Mouse (Mus musculus): ENCODE results near the gene Fxn. TPM values are rescaled to one million over a fixed set of nuclear protein-coding genes. Genes with fewer than 3 reads are reported as not detected.

Gene Fxn
- polyA plus RNA-seq, 1 experiment: 29.2 TPM

- Histone ChIP-seq H3K4me1 (ENCODE audit: control insufficient read depth, insufficient read depth, low read length) (peaks cover 4% of the 10 kb centered on the region; the same call in 1 of the 2 replicates), H3K27me3 (replicated peaks; ENCODE audit: control insufficient read depth, insufficient read depth, low read length) (no peaks in the 10 kb centered on the region), H3K27ac (ENCODE audit: insufficient read depth, low read depth, low read length) (no peak overlapping the region), H3K4me3 (ENCODE audit: insufficient read depth, low read depth, low read length) (no peak overlapping the region), H3K36me3 (ENCODE audit: control insufficient read depth, insufficient read depth, low read length) (no peaks in the 10 kb centered on the region)
- WGBS: 58% methylated on average over 7 of the region's 7 CpGs
- DNase-seq: no peak
- TF ChIP-seq CTCF (conservative IDR thresholded peaks at IDR 0.05; ENCODE audit: insufficient read depth, insufficient read length, low read depth, low read length): no peak
- no peak for TF ChIP-seq POLR2A (IDR thresholded peaks at IDR 0.05; ENCODE audit: low read depth, low read length)
These were observed 67.1 kb downstream of the Fxn start for GRCm38 (mm10) chr19:24213299-24213698.

- no peak for DNase-seq
- 83% methylated on average over 12 of the region's 12 CpGs for WGBS
- TF ChIP-seq POLR2A (IDR thresholded peaks at IDR 0.05; ENCODE audit: low read depth, low read length): no peak
- no peak for TF ChIP-seq CTCF (conservative IDR thresholded peaks at IDR 0.05; ENCODE audit: insufficient read depth, insufficient read length, low read depth, low read length)
These were observed 67.7 kb downstream of the Fxn start for GRCm38 (mm10) chr19:24212552-24213249.

More at GRCm38 (mm10) chr19:24212552-24213249, 67.7 kb downstream of the Fxn start:
- Histone ChIP-seq H3K4me3 (ENCODE audit: insufficient read depth, low read depth, low read length) (no peak overlapping the region), H3K4me1 (ENCODE audit: control insufficient read depth, insufficient read depth, low read length) (peaks cover 4% of the 10 kb centered on the region; the same call in 1 of the 2 replicates), H3K27me3 (replicated peaks; ENCODE audit: control insufficient read depth, insufficient read depth, low read length) (no peaks in the 10 kb centered on the region), H3K27ac (ENCODE audit: insufficient read depth, low read depth, low read length) (no peak overlapping the region), H3K36me3 (ENCODE audit: control insufficient read depth, insufficient read depth, low read length) (no peaks in the 10 kb centered on the region)

Other genes starting within 250 kb of the Fxn start
- 7.7 and 9.0 TPM in 2 replicates for gene Fam189a2, start 249.6 kb downstream of the Fxn start, polyA plus RNA-seq (2012; rRNA removed)
- gene Tjp2, start 55.6 kb downstream of the Fxn start, polyA plus RNA-seq (2012; rRNA removed): 13.0 and 13.4 TPM in 2 replicates
- 31.3 and 36.3 TPM in 2 replicates for gene Fam122a, start 196.8 kb upstream of the Fxn start, polyA plus RNA-seq (2012; rRNA removed)

All from kidney, adult 2 months (tissue).